Mouse (Mus musculus) ovary, adult 18-20 months (tissue): ENCODE results near the gene Helz.
"Not testable (repeated sequence)": the region's sequence is repeated elsewhere in the genome, so short reads cannot be mapped to it uniquely, and the experiment has no call there.

Experiments used
- DNase-seq: peaks from one replicate; pipeline ENCODE4 v3.0.0; 2022; ENCODE audit warnings: low spot score, mixed read lengths

The Helz gene

DNA sequence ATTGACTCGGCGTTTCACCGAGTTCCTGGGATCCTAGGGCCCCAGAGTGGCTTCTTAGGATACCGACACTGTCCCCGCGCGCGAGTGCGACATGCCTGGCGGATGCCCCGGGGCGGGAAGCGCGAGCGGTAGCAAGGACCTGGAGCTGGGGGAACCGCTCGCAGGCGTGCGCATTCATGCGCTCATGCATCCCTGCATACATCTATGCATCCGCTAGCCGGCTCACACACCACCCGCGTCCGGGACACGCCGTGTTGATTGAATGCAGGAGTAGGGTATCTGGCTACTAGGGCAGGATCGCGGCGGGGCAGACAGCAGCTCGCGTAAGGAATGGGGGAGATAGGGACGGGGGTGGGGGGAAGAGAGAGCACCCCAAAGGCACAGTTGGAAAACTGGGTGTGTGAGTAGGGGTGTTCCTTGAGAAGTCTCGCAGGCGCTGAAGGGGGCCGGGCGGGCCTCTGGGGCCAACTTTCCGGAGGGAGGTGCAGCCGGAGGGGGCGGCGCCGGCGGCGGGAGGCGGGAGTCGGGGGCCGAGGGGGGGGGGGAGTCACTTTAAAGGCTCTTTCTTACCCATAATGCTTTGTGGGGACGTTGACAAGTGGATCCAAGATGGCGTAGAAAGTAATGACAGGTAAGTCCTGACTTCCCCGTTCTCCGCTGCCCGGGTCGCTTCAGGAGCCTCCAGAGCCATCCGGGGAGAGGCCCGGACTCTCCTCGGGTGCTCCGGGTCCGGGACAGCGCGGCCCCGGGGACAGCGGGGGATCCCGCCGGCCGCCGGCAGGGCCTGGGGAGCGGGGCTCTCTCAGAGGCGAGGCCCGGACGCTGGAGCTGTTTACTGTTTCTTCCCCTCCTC lies at the start of gene Helz:
Helz (plus strand) TSS at position 580 of the 853 bp plus-strand sequence.
- DNase-seq: peak; percentile 44

DNA sequence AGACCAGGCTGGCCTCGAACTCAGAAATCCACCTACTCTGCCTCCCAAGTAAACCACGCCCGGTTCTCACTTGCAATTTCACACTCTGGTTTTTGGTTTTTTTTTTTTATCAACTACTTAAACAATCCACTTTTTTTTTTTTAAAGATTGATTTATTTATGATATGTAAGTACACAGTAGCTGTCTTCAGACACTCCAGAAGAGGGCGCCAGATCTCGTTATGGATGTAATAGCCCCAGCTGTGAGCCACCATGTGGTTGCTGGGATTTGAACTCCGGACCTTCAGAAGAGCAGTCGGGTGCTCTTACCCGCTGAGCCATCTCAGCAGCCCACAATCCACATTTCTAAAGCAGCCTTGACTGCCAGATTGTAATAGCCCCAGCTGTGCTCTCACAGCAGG lies 44.9 kb upstream of the Helz start:
- DNase-seq: no peak

GRCm38 (mm10) chr11:107504364-107504763 lies 43.4 kb upstream of the Helz start:
- not testable (repeated sequence) for DNase-seq

DNA sequence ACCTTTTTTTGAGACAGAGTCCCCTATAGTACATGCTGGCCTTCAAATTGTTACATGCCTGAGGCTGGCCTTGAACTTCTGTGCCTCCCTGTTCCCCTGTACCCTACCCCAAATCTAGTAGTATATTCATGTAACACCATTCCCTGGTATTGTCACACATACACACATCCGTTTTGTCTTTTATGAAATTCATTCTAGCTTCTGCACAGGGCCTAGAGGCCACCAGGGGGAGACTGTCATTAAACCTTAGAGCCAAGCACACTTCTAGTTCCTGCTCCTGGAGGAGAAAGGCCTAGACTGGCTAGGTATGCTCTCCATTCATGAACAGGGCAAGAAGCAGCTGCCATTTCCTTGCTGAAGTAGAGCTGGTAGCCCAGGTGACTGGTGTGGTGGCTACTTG lies 41.5 kb upstream of the Helz start:
- no peak for DNase-seq

GRCm38 (mm10) chr11:107509631-107510338 lies 37.9 kb upstream of the Helz start:
- DNase-seq: no peak

DNA sequence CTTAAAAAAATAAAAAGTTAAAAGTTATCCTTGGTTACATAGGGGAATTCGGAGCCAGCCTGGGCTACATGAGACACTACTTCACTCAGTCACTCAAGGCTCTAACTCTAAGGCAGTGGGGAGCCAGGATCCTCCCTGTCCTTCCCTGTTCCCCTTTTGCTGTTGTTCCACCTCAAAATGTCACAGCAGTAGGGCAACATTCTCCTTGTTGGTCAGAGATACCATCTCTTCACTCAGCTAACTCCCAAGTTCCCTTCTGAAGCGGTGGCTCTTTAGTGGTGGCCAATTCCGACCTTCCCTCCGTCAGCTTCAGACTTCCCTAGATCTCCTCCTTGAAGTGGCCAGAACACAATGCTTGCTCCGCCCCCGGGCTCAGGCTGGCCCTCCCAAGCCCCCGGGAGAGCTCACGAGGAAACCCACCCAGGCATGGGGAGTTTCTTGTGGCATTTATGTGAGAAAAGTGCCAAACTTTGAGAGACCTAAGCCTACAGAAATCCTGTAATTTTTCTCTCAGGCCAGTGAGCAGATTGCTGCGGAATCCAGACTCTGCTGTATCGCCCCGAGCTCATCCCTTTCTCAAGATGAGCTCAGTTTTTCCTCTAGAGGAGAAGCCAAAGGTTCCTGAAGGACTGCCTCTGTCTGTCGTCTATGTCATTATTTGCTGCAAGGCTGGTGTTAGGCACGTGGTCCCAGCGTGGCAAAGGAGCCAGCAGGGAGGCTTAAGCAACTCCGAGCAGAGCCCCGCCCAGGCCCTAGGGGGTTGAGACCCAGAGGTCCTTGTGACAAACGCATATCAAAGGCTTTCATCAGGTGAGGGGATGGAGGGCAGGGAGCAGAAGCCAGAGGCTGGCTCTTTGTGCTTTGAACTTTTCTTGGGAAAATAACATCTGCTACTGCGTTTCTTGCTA lies 37.1 kb upstream of the Helz start:
- no peak for DNase-seq

DNA sequence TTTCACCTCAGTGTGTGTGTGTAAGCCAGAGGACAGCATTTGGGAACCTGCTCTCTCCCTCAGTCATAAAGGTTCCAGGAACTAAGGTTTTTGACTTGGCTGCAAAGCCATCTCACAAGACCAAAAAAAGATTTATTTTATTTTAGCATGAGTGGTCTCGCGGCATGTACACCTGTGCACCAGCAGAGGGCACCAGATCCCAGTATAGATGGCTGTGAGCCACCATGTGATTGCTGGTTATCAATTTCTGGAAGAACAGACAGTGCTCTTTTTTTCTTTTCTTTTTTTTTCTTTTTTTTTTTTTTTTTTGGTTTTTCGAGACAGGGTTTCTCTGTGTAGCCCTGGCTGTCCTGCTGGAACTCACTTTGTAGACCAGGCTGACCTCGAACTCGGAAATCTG lies 35.8 kb upstream of the Helz start:
- DNase-seq: not testable (repeated sequence)

- DNase-seq: no peak
Observed at GRCm38 (mm10) chr11:107513047-107513446, 34.7 kb upstream of the Helz start.

- DNase-seq: no peak
Observed at GRCm38 (mm10) chr11:107516387-107516786, 31.3 kb upstream of the Helz start.

- DNase-seq: no peak
Observed at GRCm38 (mm10) chr11:107518645-107519429, 28.9 kb upstream of the Helz start.

DNA sequence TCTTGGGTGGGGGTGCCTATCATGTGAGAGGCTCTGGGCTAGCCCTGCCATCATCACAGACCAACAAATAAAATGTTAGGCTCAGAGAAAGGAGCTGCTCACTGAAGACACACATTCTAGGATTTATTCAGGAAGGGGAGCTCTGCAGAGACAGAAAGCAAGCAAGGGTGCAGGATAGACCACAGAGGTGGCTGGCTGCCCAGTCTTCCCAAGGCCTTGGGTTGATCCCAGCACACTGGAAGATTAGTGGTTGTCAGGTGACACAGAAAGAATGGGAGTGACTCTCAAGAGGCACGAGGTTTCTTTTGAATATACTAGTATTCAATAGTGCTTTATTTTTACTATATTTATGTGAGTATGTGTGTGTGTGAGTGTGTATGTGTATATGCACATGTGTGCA lies 26.6 kb upstream of the Helz start:
- no peak for DNase-seq

DNA sequence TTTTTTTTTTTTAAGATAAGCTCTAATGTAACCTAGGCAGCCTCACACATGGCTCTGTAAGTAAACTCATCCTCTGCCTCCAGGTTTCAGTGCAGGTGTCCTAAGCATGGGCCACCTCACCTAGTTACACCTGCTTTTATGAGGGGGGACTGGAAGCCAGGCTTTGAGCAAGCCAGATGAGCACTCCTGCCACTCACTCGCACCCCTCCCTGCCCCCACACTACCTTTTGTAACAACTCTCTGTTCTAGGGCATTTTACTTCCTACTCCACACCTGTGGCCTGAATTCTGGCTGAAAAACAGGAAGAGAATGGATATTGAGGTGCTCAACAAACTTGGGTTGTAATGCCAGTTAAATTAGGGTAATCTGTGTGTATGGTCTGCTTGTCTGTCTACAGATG lies 22.8 kb upstream of the Helz start:
- no peak for DNase-seq

DNA sequence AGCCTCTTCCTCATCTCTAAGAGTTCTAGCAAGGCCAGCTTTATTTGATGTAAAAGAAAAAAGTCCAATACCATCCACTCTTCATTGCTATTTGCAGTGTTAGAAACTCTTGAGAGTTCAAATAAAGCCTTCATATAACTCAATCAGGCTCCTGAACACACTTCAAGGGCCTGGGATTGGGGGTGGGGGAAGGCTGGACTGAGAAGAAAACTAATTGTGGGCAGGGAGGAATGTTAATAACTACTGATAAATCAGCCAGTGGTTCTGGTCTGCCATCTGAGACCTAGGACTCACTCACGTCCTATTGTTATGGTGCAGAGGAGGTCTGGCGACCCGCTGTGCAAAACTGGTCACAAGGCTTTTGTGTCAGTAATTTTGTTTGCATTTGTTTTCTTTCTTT lies 20.1 kb upstream of the Helz start:
- no peak for DNase-seq

- DNase-seq: no peak
Observed at GRCm38 (mm10) chr11:107529320-107529719, 18.4 kb upstream of the Helz start.

DNA sequence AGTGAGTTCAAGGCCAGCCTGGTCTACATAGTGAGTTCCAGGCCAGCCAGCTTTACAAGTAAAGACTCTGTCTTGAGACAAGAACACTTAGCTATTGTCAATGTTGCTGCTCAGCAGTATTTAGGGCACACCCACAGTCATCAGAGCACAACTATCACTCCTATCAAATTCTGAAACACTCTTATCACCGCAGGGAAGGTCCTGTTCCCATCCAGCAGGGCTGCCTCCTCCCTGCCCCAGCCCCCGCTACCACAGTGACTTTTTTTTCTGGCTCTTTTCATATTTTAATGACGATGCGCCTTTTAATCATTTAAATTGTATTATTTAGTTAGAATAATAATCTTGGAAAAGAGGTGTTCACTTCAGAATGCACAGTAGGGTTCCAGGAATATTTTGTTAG lies 16.3 kb upstream of the Helz start:
- DNase-seq: no peak

DNA sequence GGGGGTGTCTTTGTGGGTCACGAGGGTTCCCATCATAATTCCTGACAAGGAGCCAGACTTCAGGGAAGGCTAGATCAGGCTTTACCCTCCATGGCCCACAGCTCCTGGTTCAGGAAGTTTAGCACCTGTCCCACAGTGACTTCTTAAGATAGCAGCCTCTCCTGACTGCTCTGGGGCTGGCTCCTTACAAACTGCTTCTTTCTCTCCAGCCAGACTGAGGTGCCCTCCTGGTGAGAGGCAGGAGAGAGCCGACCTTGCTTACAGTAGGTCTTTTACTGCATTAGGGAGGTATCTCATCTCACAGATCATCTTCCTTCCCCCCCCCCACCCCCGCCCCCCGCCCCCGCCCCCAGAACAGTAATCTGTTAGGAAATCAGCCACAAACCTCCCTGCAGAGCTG lies 15.5 kb upstream of the Helz start:
- DNase-seq: no peak

DNA sequence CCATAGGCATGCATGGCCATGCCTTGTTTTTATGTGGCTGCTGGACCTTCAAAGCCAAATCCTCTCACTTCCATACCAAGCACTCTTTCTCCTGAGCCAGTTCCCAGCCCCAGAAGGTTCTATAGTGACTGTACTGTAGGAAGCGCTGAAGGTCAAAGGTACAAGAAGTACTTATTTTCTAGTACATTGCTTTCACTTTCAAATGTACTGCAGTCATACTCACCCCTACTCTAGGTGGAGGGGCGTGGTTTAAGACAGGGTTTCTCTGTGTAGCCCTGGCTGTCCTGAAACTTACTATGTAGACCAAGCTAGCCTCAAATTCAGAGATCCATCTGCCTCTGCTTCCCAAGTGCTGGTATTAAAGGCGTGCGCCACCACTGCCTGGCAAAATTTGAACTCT lies 8.7 kb upstream of the Helz start:
- DNase-seq: no peak

DNA sequence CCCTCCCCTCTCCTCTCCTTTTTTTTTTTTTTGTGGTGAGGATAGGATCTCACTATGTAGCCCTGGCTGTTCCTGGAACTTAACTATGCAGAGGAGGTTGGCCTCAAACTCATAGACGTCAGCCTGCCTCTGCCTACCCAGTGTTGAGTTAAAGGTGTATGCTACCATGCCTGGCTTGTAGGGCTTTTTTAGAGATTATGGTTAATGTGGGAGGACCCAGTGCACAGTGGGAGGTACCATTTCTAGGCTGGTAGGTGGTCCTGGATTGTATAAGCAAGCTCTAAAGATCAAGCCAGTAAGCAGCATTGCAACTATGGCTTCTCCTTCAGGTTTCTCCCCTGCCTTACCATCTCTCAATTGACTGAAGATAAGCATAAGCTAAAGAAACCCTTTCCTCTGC lies 7.4 kb upstream of the Helz start:
- DNase-seq: no peak

- no peak for DNase-seq
Observed at GRCm38 (mm10) chr11:107545747-107546476, 1.8 kb upstream of the Helz start.

DNA sequence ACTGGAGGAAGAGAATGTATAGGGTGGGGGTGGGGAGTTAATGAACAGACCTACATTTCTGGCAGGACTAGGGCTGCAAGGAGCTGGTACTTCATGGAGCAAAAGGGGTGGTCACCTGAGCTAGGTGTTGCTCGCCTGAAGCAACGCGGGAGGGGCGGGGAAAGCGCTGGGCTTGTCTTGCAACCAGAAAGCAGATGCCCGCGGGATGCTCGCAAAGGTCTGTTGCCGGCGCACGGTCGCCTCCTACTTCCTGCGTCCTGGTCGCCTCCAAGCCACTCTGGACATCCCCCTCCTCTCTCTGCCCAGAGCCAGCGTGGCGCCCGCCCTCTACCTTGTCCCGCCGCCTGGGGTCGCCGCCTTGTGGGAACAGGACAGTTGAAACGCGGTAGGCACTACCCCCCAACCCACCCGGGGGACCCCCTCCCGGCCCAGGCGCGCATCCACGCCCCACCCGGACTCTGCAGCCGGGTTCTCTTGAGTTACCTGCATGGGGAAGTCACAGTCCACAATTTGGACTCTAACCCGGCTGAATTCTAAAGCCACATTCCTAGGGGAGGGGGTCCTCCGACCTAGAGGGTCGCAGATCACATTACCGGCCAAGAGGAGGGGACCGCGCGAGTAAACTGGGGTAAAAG lies 946 bp upstream of the Helz start:
- DNase-seq: no peak
